Mouse (Mus musculus) Muller cell, postnatal 12 days (primary cell): Measurements from ENCODE around the gene Rora.

Experiments used
- DNase-seq: peaks from one replicate; pipeline ENCODE4 v3.0.0-alpha.2; 2015; ENCODE audit errors: inconsistent ontology term

Rora gene

GRCm38 (mm10) chr9:69290018-69290880 is 636.7 kb downstream of the Rora start:
- DNase-seq: peak; percentile 60

- no peak for DNase-seq
These were observed 637.4 kb downstream of the Rora start for GRCm38 (mm10) chr9:69290881-69291450.

GRCm38 (mm10) chr9:69291451-69291850 is 637.9 kb downstream of the Rora start:
- DNase-seq: no peak

- DNase-seq: no peak
These were observed 638.8 kb downstream of the Rora start for GRCm38 (mm10) chr9:69292353-69292752.

GRCm38 (mm10) chr9:69292776-69293687 is 639.4 kb downstream of the Rora start:
- DNase-seq: no peak

GRCm38 (mm10) chr9:69293688-69294074 is 640.1 kb downstream of the Rora start:
- DNase-seq: no peak

GRCm38 (mm10) chr9:69294426-69294825 is 640.8 kb downstream of the Rora start:
- DNase-seq: no peak

GRCm38 (mm10) chr9:69294856-69295255 is 641.3 kb downstream of the Rora start:
- no peak for DNase-seq

- DNase-seq: no peak
These were observed 642.2 kb downstream of the Rora start for GRCm38 (mm10) chr9:69295826-69296225.

GRCm38 (mm10) chr9:69296418-69296817 is 642.8 kb downstream of the Rora start:
- DNase-seq: peak; percentile 38

GRCm38 (mm10) chr9:69297766-69298375 is 644.3 kb downstream of the Rora start:
- no peak for DNase-seq

- no peak for DNase-seq
These were observed 645.2 kb downstream of the Rora start for GRCm38 (mm10) chr9:69298566-69299335.

GRCm38 (mm10) chr9:69299484-69299883 is 645.9 kb downstream of the Rora start:
- no peak for DNase-seq

- DNase-seq: no peak
These were observed 646.7 kb downstream of the Rora start for GRCm38 (mm10) chr9:69300296-69300695.

GRCm38 (mm10) chr9:69301445-69301844 is 647.9 kb downstream of the Rora start:
- no peak for DNase-seq

- no peak for DNase-seq
These were observed 648.4 kb downstream of the Rora start for GRCm38 (mm10) chr9:69301955-69302354.

- DNase-seq: no peak
These were observed 649.3 kb downstream of the Rora start for GRCm38 (mm10) chr9:69302846-69303245.

GRCm38 (mm10) chr9:69303346-69303944 is 649.9 kb downstream of the Rora start:
- no peak for DNase-seq

- DNase-seq: no peak
These were observed 650.4 kb downstream of the Rora start for GRCm38 (mm10) chr9:69303962-69304361.

GRCm38 (mm10) chr9:69304492-69304891 is 650.9 kb downstream of the Rora start:
- DNase-seq: no peak

GRCm38 (mm10) chr9:69304991-69305390 is 651.4 kb downstream of the Rora start:
- DNase-seq: no peak
